Mouse (Mus musculus): ENCODE results near the gene Gm10837.
"Not testable (repeated sequence)": the region's sequence is repeated elsewhere in the genome, so short reads cannot be mapped to it uniquely, and the experiment has no call there.

Gm10837 gene

GRCm38 (mm10) chr14:122490441-122491328 is at the start of gene Gm10837:
Gm10837 (plus strand) TSS chr14:122490586.
- no peak for DNase-seq

GRCm38 (mm10) chr14:122449601-122450495 is 40.5 kb upstream of the Gm10837 start:
- DNase-seq = no peak

GRCm38 (mm10) chr14:122450496-122451382 is 39.6 kb upstream of the Gm10837 start, which contains the start of gene Gm5089:
Gm5089 (minus strand) TSS chr14:122451115.
- peak; percentile 63 to 78 for DNase-seq

GRCm38 (mm10) chr14:122451551-122452145 is 38.7 kb upstream of the Gm10837 start:
- DNase-seq = no peak

GRCm38 (mm10) chr14:122452701-122453387 is 37.5 kb upstream of the Gm10837 start:
- no peak for DNase-seq

- DNase-seq = peak in 1 of 2 experiments; percentile 56
These were observed 36.9 kb upstream of the Gm10837 start for GRCm38 (mm10) chr14:122453388-122453995.

GRCm38 (mm10) chr14:122453996-122454738 is 36.2 kb upstream of the Gm10837 start:
- no peak for DNase-seq

GRCm38 (mm10) chr14:122454901-122455561 is 35.4 kb upstream of the Gm10837 start:
- no peak for DNase-seq

- no peak for DNase-seq
These were observed 34.8 kb upstream of the Gm10837 start for GRCm38 (mm10) chr14:122455562-122455958.

- DNase-seq = not testable (repeated sequence)
These were observed 31.1 kb upstream of the Gm10837 start for GRCm38 (mm10) chr14:122459332-122459731.

GRCm38 (mm10) chr14:122459776-122460175 is 30.6 kb upstream of the Gm10837 start:
- no peak for DNase-seq

GRCm38 (mm10) chr14:122460226-122460625 is 30.2 kb upstream of the Gm10837 start:
- DNase-seq = no peak

GRCm38 (mm10) chr14:122461500-122461899 is 28.9 kb upstream of the Gm10837 start:
- DNase-seq = no peak

- DNase-seq = no peak
These were observed 28.4 kb upstream of the Gm10837 start for GRCm38 (mm10) chr14:122461966-122462365.

GRCm38 (mm10) chr14:122462689-122463079 is 27.7 kb upstream of the Gm10837 start:
- no peak for DNase-seq

GRCm38 (mm10) chr14:122463080-122463691 is 27.2 kb upstream of the Gm10837 start:
- DNase-seq = no peak

- DNase-seq = peak in 1 of 2 experiments; percentile 32
These were observed 26.5 kb upstream of the Gm10837 start for GRCm38 (mm10) chr14:122463734-122464341.

GRCm38 (mm10) chr14:122464351-122464762 is 26.0 kb upstream of the Gm10837 start:
- no peak for DNase-seq
